Mouse (Mus musculus) olfactory bulb, adult 2 months (tissue): ENCODE data around the gene Lgi4.

ENCODE experiments used
- CTCF ChIP-seq: fragments of 200-500 bp; IDR thresholded peaks from 2 replicates; pipeline ENCODE4 v1.5.1; 2012; ENCODE audit warnings: low read depth, mild to moderate bottlenecking, low read length, moderate library complexity; ENCODE audit not compliant: insufficient read depth
- POLR2A ChIP-seq: fragments of 200-500 bp; IDR thresholded peaks from 2 replicates; pipeline ENCODE4 v1.6.1; 2012; ENCODE audit warnings: mild to moderate bottlenecking, low read depth, low read length, moderate library complexity; ENCODE audit not compliant: insufficient read depth

GRCm38 (mm10) chr7:31056448-31056847 is 2.7 kb upstream of the Lgi4 start:
- no peak for TF ChIP-seq CTCF
- no peak for TF ChIP-seq POLR2A
